In genomic region chr8:82866251-82866650, GRCm38 (mm10) we compare ENCODE assay signal across 14 mouse cellular contexts. TPM values are rescaled to one million over a fixed set of nuclear protein-coding genes. Genes with fewer than 3 reads are reported as not detected.
DNase-seq lines count a peak whose midpoint lies in the region; ATAC-seq and TF ChIP-seq lines count a peak whose summit lies in the region.
"Had no signal": no experiment of that assay in that cellular context is flagged by ENCODE, and none has a peak within 500 bp of the region (broad histone marks: within the 10 kb centered on the region; RNA-seq: fewer than 3 reads in every experiment).

No protein-coding gene starts in this region.

- 43% methylated on average over 1 of the region's 1 CpGs for WGBS in embryonic facial prominence, embryonic 10.5 days
- WGBS in embryonic facial prominence, embryonic 14.5 days, result 31% methylated on average over 1 of the region's 1 CpGs
- 62% methylated on average over 1 of the region's 1 CpGs for WGBS in midbrain, embryonic 16.5 days
- 45% methylated on average over 1 of the region's 1 CpGs for WGBS in liver, embryonic 11.5 days
- 67% methylated on average over 1 of the region's 1 CpGs for WGBS in intestine, embryonic 16.5 days

- H3K4me3 ChIP-seq in left cerebral cortex, adult 2 months, result peak overlapping the region; percentile 81
- peak overlapping the region; percentile 89; the same call in 1 of the 2 replicates for H3K4me3 ChIP-seq in embryonic facial prominence, embryonic 10.5 days
- peak overlapping the region; percentile 80; the same call in 1 of the 2 replicates for H3K4me3 ChIP-seq in embryonic facial prominence, embryonic 14.5 days (ENCODE audit: low read depth, low read length)
- 0 out of 2 replicates have a peak overlapping the region, but pooled peaks have one; percentile 90 for H3K4me3 ChIP-seq in midbrain, embryonic 16.5 days (ENCODE audit: low read depth, low read length)
- no peak overlapping the region for H3K4me3 ChIP-seq in liver, embryonic 11.5 days (ENCODE audit: low read depth, low read length)
- H3K4me3 ChIP-seq in intestine, embryonic 16.5 days (ENCODE audit: low read length), result no peak overlapping the region
- H3K4me3 ChIP-seq: liver, embryonic 13.5 days had no signal

- no peaks in the 10 kb centered on the region for H3K36me3 ChIP-seq in embryonic facial prominence, embryonic 10.5 days (replicated peaks)
- no peaks in the 10 kb centered on the region for H3K36me3 ChIP-seq in embryonic facial prominence, embryonic 14.5 days (ENCODE audit: control insufficient read depth, insufficient read depth, low read length)
- H3K36me3 ChIP-seq in midbrain, embryonic 16.5 days (ENCODE audit: control insufficient read depth, insufficient read depth, low read length), result no peaks in the 10 kb centered on the region
- H3K36me3 ChIP-seq in liver, embryonic 11.5 days (ENCODE audit: control insufficient read depth, insufficient read depth, low read length), result no peaks in the 10 kb centered on the region
- no peaks in the 10 kb centered on the region for H3K36me3 ChIP-seq in intestine, embryonic 16.5 days (ENCODE audit: control insufficient read depth, insufficient read depth, low read length)
- H3K36me3 ChIP-seq: liver, embryonic 13.5 days; stomach, embryonic 15.5 days had no signal

- no peak for DNase-seq in left cerebral cortex, adult 2 months (ENCODE audit: extremely low spot score in 1 of 2, low spot score in 2 of 2)
- DNase-seq in left cerebral cortex, postnatal 10 days (ENCODE audit: extremely low spot score in 1 of 2, low spot score in 2 of 2), result no peak
- no peak for DNase-seq in embryonic facial prominence, embryonic 10.5 days (ENCODE audit: low spot score)
- DNase-seq in embryonic facial prominence, embryonic 14.5 days (ENCODE audit: low spot score), result no peak
- no peak for DNase-seq in liver, embryonic 11.5 days (ENCODE audit: low spot score)
- DNase-seq: adrenal gland, postnatal 25 days; heart, adult 11 months; heart, postnatal 14 days; kidney, adult 8-10 months; liver, embryonic 13.5 days; right cerebral cortex, postnatal 14 days had no signal

- no peaks in the 10 kb centered on the region; the same call in 1 of the 2 replicates for H3K27me3 ChIP-seq in embryonic facial prominence, embryonic 10.5 days (replicated peaks; ENCODE audit: low read depth, poor library complexity, severe bottlenecking)
- no peaks in the 10 kb centered on the region for H3K27me3 ChIP-seq in embryonic facial prominence, embryonic 14.5 days (replicated peaks; ENCODE audit: control insufficient read depth, insufficient read depth, low read length)
- no peaks in the 10 kb centered on the region for H3K27me3 ChIP-seq in midbrain, embryonic 16.5 days (ENCODE audit: control insufficient read depth, insufficient read depth, low read depth, low read length)
- peaks cover 25% of the 10 kb centered on the region for H3K27me3 ChIP-seq in liver, embryonic 11.5 days (replicated peaks; ENCODE audit: control insufficient read depth, insufficient read depth, low read length)
- no peaks in the 10 kb centered on the region for H3K27me3 ChIP-seq in intestine, embryonic 16.5 days (replicated peaks; ENCODE audit: control insufficient read depth, insufficient read depth, low read length)
- H3K27me3 ChIP-seq: stomach, embryonic 15.5 days had no signal

- H3K9me3 ChIP-seq in embryonic facial prominence, embryonic 10.5 days, result no peaks in the 10 kb centered on the region
- no peaks in the 10 kb centered on the region for H3K9me3 ChIP-seq in embryonic facial prominence, embryonic 14.5 days (ENCODE audit: control insufficient read depth, low read length)
- no peaks in the 10 kb centered on the region for H3K9me3 ChIP-seq in midbrain, embryonic 16.5 days (replicated peaks; ENCODE audit: control insufficient read depth, low read length, poor library complexity, severe bottlenecking)
- no peaks in the 10 kb centered on the region for H3K9me3 ChIP-seq in liver, embryonic 11.5 days (ENCODE audit: control insufficient read depth, low read length)
- H3K9me3 ChIP-seq in intestine, embryonic 16.5 days (ENCODE audit: control insufficient read depth, low read length), result no peaks in the 10 kb centered on the region
- H3K9me3 ChIP-seq: liver, embryonic 13.5 days; stomach, embryonic 15.5 days had no signal

- intact Hi-C loops in left cerebral cortex, adult 2 months (cut with DNase I), result no loop called here
- intact Hi-C loops in left cerebral cortex, postnatal 10 days (cut with DNase I), result loop anchor here (10.0 kb wide), 2 partner anchors 99 to 479 kb away; partner anchors contain the start of gene Mgat4d

- peaks cover 25% of the 10 kb centered on the region for H3K4me1 ChIP-seq in embryonic facial prominence, embryonic 10.5 days
- peaks cover 14% of the 10 kb centered on the region for H3K4me1 ChIP-seq in embryonic facial prominence, embryonic 14.5 days (ENCODE audit: control insufficient read depth, insufficient read depth, low read length)
- peaks cover 25% of the 10 kb centered on the region for H3K4me1 ChIP-seq in midbrain, embryonic 16.5 days (ENCODE audit: control insufficient read depth, insufficient read depth, low read length)
- no peaks in the 10 kb centered on the region; the same call in 1 of the 2 replicates for H3K4me1 ChIP-seq in liver, embryonic 11.5 days (replicated peaks; ENCODE audit: control insufficient read depth, insufficient read depth, low read length)
- peaks cover 8% of the 10 kb centered on the region for H3K4me1 ChIP-seq in intestine, embryonic 16.5 days (ENCODE audit: control insufficient read depth, insufficient read depth, low read length)

- H3K27ac ChIP-seq in left cerebral cortex, adult 2 months, result no peak overlapping the region
- H3K27ac ChIP-seq in embryonic facial prominence, embryonic 10.5 days (replicated peaks), result no peak overlapping the region; the same call in 1 of the 2 replicates
- H3K27ac ChIP-seq in embryonic facial prominence, embryonic 14.5 days (replicated peaks; ENCODE audit: low read depth, low read length), result no peak overlapping the region
- H3K27ac ChIP-seq in midbrain, embryonic 16.5 days (ENCODE audit: low read length), result no peak overlapping the region
- no peak overlapping the region for H3K27ac ChIP-seq in liver, embryonic 11.5 days (ENCODE audit: low read depth, low read length)
- H3K27ac ChIP-seq in intestine, embryonic 16.5 days (ENCODE audit: low read length), result no peak overlapping the region
- H3K27ac ChIP-seq: liver, embryonic 13.5 days; stomach, embryonic 15.5 days had no signal

- peak overlapping the region; percentile 89; the same call in 1 of the 2 replicates for H3K4me2 ChIP-seq in embryonic facial prominence, embryonic 14.5 days (ENCODE audit: low read depth, low read length)
- H3K4me2 ChIP-seq in midbrain, embryonic 16.5 days (ENCODE audit: low read length), result peak overlapping the region; percentile 75
- H3K4me2 ChIP-seq in liver, embryonic 11.5 days, result no peak overlapping the region
- H3K4me2 ChIP-seq in intestine, embryonic 16.5 days (ENCODE audit: low read depth, low read length), result no peak overlapping the region
- H3K4me2 ChIP-seq: liver, embryonic 13.5 days had no signal

- no peak for TF ChIP-seq CTCF in left cerebral cortex, adult 2 months (IDR thresholded peaks at IDR 0.05)

- no peak for ATAC-seq in embryonic facial prominence, embryonic 14.5 days (ENCODE audit: low read depth)
- ATAC-seq in midbrain, embryonic 16.5 days, result no peak
- ATAC-seq in liver, embryonic 11.5 days (replicated peaks; ENCODE audit: low FRiP score), result no peak
- no peak for ATAC-seq in intestine, embryonic 16.5 days

- H3K9ac ChIP-seq in embryonic facial prominence, embryonic 14.5 days (ENCODE audit: low read depth, low read length), result no peak overlapping the region
- no peak overlapping the region for H3K9ac ChIP-seq in midbrain, embryonic 16.5 days (ENCODE audit: low read depth, low read length)
- H3K9ac ChIP-seq in liver, embryonic 11.5 days (ENCODE audit: low read depth, low read length), result no peak overlapping the region
- no peak overlapping the region for H3K9ac ChIP-seq in intestine, embryonic 16.5 days (ENCODE audit: low read depth, low read length)
- H3K9ac ChIP-seq: liver, embryonic 13.5 days; stomach, embryonic 15.5 days had no signal

RNA-seq across cellular contexts. Expression of gene Rnf150, which starts 3.1 kb away (rescaled TPM):
- total RNA-seq in left cerebral cortex, adult 2 months (2021), result 10 to 100 TPM; 48.5 to 48.8 TPM
- 10 to 100 TPM; 27.5 to 28.9 TPM for total RNA-seq in left cerebral cortex, postnatal 10 days (2021)
- 1.8 and 2.5 TPM in 2 replicates for polyA plus RNA-seq in embryonic facial prominence, embryonic 10.5 days (2016; fragmentation: Nextera tagmentation; extraction: Ambion mirVana)
- 1.2 and 1.3 TPM in 2 replicates for polyA plus RNA-seq in embryonic facial prominence, embryonic 14.5 days (2014; fragmentation: Nextera tagmentation; extraction: Ambion mirVana)
- polyA plus RNA-seq in midbrain, embryonic 16.5 days (2015; fragmentation: Nextera tagmentation; extraction: Ambion mirVana), result 2.1 and 2.3 TPM in 2 replicates
- 0.18 and 0.44 TPM in 2 replicates for polyA plus RNA-seq in liver, embryonic 11.5 days (2014; fragmentation: Nextera tagmentation; extraction: Ambion mirVana)
- 0.71 and 0.77 TPM in 2 replicates for polyA plus RNA-seq in intestine, embryonic 16.5 days (2015; fragmentation: Nextera tagmentation; extraction: Ambion mirVana)

Comparison
In these comparisons a context has a peak if more than half of its experiments do, and no peak if none do; other contexts are left out.
1. H3K4me3 ChIP-seq: peak in left cerebral cortex, adult 2 months (single experiment), embryonic facial prominence, embryonic 10.5 days (single experiment), embryonic facial prominence, embryonic 14.5 days (single experiment) and midbrain, embryonic 16.5 days (single experiment); none in liver, embryonic 11.5 days (single experiment) and intestine, embryonic 16.5 days (single experiment).
2. H3K4me2 ChIP-seq: peak in embryonic facial prominence, embryonic 14.5 days (single experiment) and midbrain, embryonic 16.5 days (single experiment); none in liver, embryonic 11.5 days (single experiment) and intestine, embryonic 16.5 days (single experiment).